Mouse (Mus musculus) C2C12 (cell line): ENCODE measurements around the gene Gatad2a. TPM values are rescaled to one million over a fixed set of nuclear protein-coding genes. Genes with fewer than 3 reads are reported as not detected.

Experiments used
- H3K27me3 ChIP-seq: one replicate; pipeline ENCODE4 v1.6.1; 2011; ENCODE audit not compliant: control insufficient read depth, insufficient read depth, insufficient read length
- H3K36me3 ChIP-seq: one replicate; pipeline ENCODE4 v1.6.1; 2011; ENCODE audit not compliant: control insufficient read depth, insufficient read depth
- H3K4me3 ChIP-seq: one replicate; pipeline ENCODE4 v1.5.1; 2011; ENCODE audit warnings: mild to moderate bottlenecking, control low read depth; ENCODE audit not compliant: poor library complexity, insufficient read depth, severe bottlenecking
- H3K79me2 ChIP-seq: one replicate; pipeline ENCODE4 v1.6.1; 2011; ENCODE audit not compliant: control insufficient read depth, insufficient read depth
- H3K79me3 ChIP-seq: one replicate; pipeline ENCODE4 v1.6.1; 2011; ENCODE audit warnings: low read depth, control low read depth
- H3ac ChIP-seq: one replicate; pipeline ENCODE3; 2011; ENCODE audit warnings: low read depth; ENCODE audit not compliant: control insufficient read depth, insufficient read length
- CEBPB ChIP-seq: IDR thresholded peaks from one replicate; pipeline ENCODE4 v1.6.1; 2011; ENCODE audit warnings: low read depth, mild to moderate bottlenecking, control low read depth, moderate library complexity
- CTCF ChIP-seq: IDR thresholded peaks from one replicate; pipeline ENCODE4 v1.5.1; 2011; ENCODE audit not compliant: control insufficient read depth, insufficient read depth, insufficient read length
- FOSL1 ChIP-seq: IDR thresholded peaks from one replicate; pipeline ENCODE4 v1.8.0; 2011; ENCODE audit warnings: mild to moderate bottlenecking, low read length; ENCODE audit not compliant: poor library complexity, insufficient read depth, severe bottlenecking
- MAX ChIP-seq: IDR thresholded peaks from one replicate; pipeline ENCODE4 v1.6.1; 2011; ENCODE audit warnings: mild to moderate bottlenecking, control low read depth
- MYOD1 ChIP-seq: IDR thresholded peaks from one replicate; pipeline ENCODE4 v1.6.1; 2011; ENCODE audit warnings: low read depth; ENCODE audit not compliant: control insufficient read depth, insufficient read length
- MYOG ChIP-seq: IDR thresholded peaks from one replicate; pipeline ENCODE4 v1.6.1; 2011; ENCODE audit not compliant: control insufficient read depth, insufficient read length; ENCODE audit errors: extremely low read depth
- USF1 ChIP-seq: IDR thresholded peaks from one replicate; pipeline ENCODE4 v1.6.1; 2011; ENCODE audit warnings: low read depth, mild to moderate bottlenecking, control low read depth, moderate library complexity
- polyA plus RNA-seq: library from polyadenylated mRNA; unstranded; fragments of >200 nt; fragmentation: generic; extraction: Trizol; gene quantifications from one replicate; pipeline ENCODE4 v1.2.1, GENCODE M21; 2012; ENCODE audit warnings: missing spikeins

Gene Gatad2a
- polyA plus RNA-seq, 1 experiment, result 59.3 TPM

DNA sequence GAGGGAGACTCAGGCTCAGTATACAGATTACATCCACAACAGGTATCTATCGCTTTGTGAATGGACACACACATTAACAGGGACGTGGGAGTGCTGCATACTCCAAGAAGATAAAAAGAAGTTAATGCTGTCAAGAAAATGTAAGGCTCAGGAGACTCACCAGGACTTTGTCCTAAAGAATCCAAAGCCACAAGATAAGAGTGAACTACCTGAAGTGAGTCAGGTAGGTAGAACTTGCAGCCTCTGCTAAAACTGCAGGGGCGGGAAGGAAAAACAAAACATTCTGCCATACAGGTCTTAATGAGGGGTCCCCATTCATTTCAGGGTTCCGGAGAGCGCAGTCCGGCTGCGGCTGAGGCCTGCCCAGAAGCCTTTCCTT lies 23.1 kb downstream of the Gatad2a start:
- TF ChIP-seq FOSL1 (no peak), MYOD1 (no peak), USF1 (no peak), CTCF (no peak), MYOG (no peak), MAX (no peak), CEBPB (no peak)
- Histone ChIP-seq H3K79me3 (peaks cover 58% of the 10 kb centered on the region), H3K36me3 (peaks cover 16% of the 10 kb centered on the region), H3K27me3 (no peaks in the 10 kb centered on the region), H3K4me3 (peak overlapping the region; percentile 89), H3K79me2 (peaks cover 66% of the 10 kb centered on the region), H3ac (peak overlapping the region; percentile 99)

- Histone ChIP-seq H3K36me3 (peaks cover 16% of the 10 kb centered on the region), H3K79me2 (peaks cover 81% of the 10 kb centered on the region), H3K27me3 (no peaks in the 10 kb centered on the region), H3ac (no peak overlapping the region), H3K79me3 (peaks cover 80% of the 10 kb centered on the region), H3K4me3 (no peak overlapping the region)
- no peak for TF ChIP-seq CEBPB
These were observed 25.3 kb downstream of the Gatad2a start for GRCm38 (mm10) chr8:69970880-69971279.

GRCm38 (mm10) chr8:69967291-69967933 lies 28.8 kb downstream of the Gatad2a start:
- TF ChIP-seq CTCF (no peak), MYOD1 (no peak)
- peaks cover 14% of the 10 kb centered on the region for H3K36me3 ChIP-seq
- H3K27me3 ChIP-seq, result no peaks in the 10 kb centered on the region

GRCm38 (mm10) chr8:69959241-69959640 lies 36.9 kb downstream of the Gatad2a start:
- no peak overlapping the region for H3K4me3 ChIP-seq
- peaks cover 100% of the 10 kb centered on the region for H3K79me2 ChIP-seq
- no peaks in the 10 kb centered on the region for H3K27me3 ChIP-seq
- H3K36me3 ChIP-seq, result peaks cover 15% of the 10 kb centered on the region
- no peak overlapping the region for H3ac ChIP-seq
- no peak for TF ChIP-seq MAX
- peaks cover 97% of the 10 kb centered on the region for H3K79me3 ChIP-seq

More at GRCm38 (mm10) chr8:69967291-69967933, 28.8 kb downstream of the Gatad2a start:
- H3K79me3 ChIP-seq, result peaks cover 98% of the 10 kb centered on the region
- H3K79me2 ChIP-seq, result peaks cover 100% of the 10 kb centered on the region
- no peak overlapping the region for H3K4me3 ChIP-seq
- H3ac ChIP-seq, result no peak overlapping the region

GRCm38 (mm10) chr8:69957879-69958278 lies 38.3 kb downstream of the Gatad2a start:
- no peak for TF ChIP-seq MAX
- TF ChIP-seq FOSL1, result no peak
- TF ChIP-seq CTCF, result no peak
- Histone ChIP-seq H3K79me3 (peaks cover 97% of the 10 kb centered on the region), H3ac (no peak overlapping the region), H3K27me3 (no peaks in the 10 kb centered on the region), H3K4me3 (no peak overlapping the region), H3K36me3 (peaks cover 13% of the 10 kb centered on the region), H3K79me2 (peaks cover 100% of the 10 kb centered on the region)

- Histone ChIP-seq H3K4me3 (no peak overlapping the region), H3K27me3 (no peaks in the 10 kb centered on the region), H3ac (no peak overlapping the region), H3K79me2 (peaks cover 100% of the 10 kb centered on the region), H3K79me3 (peaks cover 97% of the 10 kb centered on the region), H3K36me3 (peaks cover 10% of the 10 kb centered on the region)
- TF ChIP-seq CTCF (no peak), MAX (no peak), MYOD1 (no peak), CEBPB (no peak), USF1 (no peak), MYOG (no peak), FOSL1 (no peak)
These were observed 38.8 kb downstream of the Gatad2a start for GRCm38 (mm10) chr8:69957419-69957818.

DNA sequence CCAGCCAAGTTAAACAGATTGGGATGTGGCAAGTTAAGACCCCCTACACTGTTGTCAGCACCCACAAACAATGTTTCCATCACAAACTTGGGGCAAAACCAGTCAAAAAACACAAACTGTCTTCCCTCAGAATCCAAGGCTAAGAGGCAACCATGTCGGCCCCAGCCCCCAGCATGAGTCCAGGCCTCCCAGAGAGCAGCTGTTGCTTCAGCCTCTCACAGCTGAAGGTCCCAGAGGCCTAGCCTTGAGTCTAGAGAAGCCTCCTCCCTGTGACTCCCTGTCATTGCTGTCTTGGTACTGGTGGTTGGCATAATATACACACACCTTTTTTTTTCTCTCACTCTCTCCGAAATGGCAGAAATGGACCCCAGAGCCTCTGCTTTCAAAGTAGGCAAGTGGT lies 39.5 kb downstream of the Gatad2a start:
- H3K36me3 ChIP-seq, result peaks cover 10% of the 10 kb centered on the region
- no peak for TF ChIP-seq MYOD1
- no peak for TF ChIP-seq MAX
- TF ChIP-seq CEBPB, result no peak
- no peak for TF ChIP-seq USF1
- no peak for TF ChIP-seq CTCF
- TF ChIP-seq FOSL1, result no peak
- TF ChIP-seq MYOG, result no peak
- peaks cover 96% of the 10 kb centered on the region for H3K79me3 ChIP-seq
- peaks cover 100% of the 10 kb centered on the region for H3K79me2 ChIP-seq
- no peak overlapping the region for H3K4me3 ChIP-seq
- no peaks in the 10 kb centered on the region for H3K27me3 ChIP-seq
- H3ac ChIP-seq, result no peak overlapping the region
